Mouse (Mus musculus): ENCODE results near the gene 2310061I04Rik. TPM values are rescaled to one million over a fixed set of nuclear protein-coding genes. Genes with fewer than 3 reads are reported as not detected.
"Not testable (repeated sequence)": the region's sequence is repeated elsewhere in the genome, so short reads cannot be mapped to it uniquely, and the experiment has no call there.

2310061I04Rik gene
- 24.0 and 24.3 TPM in 2 replicates for polyA plus RNA-seq (2016; fragmentation: Nextera tagmentation; extraction: Ambion mirVana)

GRCm38 (mm10) chr17:35896781-35897643 lies at the start of gene 2310061I04Rik:
TSS of gene 2310061I04Rik (minus strand) at chr17:35897431.
- Histone ChIP-seq H3K4me1 (peaks cover 16% of the 10 kb centered on the region; the same call in 1 of the 2 replicates), H3K36me3 (peaks cover 58% of the 10 kb centered on the region), H3K27me3 (no peaks in the 10 kb centered on the region), H3K4me3 (peak within 1 kb of the TSS; percentile 78), H3K27ac (peak within 1 kb of the TSS; percentile 88), H3K4me2 (replicated peaks) (peak within 1 kb of the TSS; percentile 95), H3K9me3 (no peaks in the 10 kb centered on the region), H3K9ac (peak within 1 kb of the TSS; percentile 80)
- ATAC-seq (ENCODE audit: insufficient number of reproducible peaks, insufficient read depth, low FRiP score, low TSS enrichment): peak; percentile 91
- 1% methylated on average over 75 of the region's 86 CpGs for WGBS

GRCm38 (mm10) chr17:35939941-35940340 lies 42.7 kb upstream of the 2310061I04Rik start:
- no peak overlapping the region for H3K4me3 ChIP-seq
- H3K36me3 ChIP-seq: no peaks in the 10 kb centered on the region
- no peak overlapping the region for H3K9ac ChIP-seq
- no peak for ATAC-seq (ENCODE audit: insufficient number of reproducible peaks, insufficient read depth, low FRiP score, low TSS enrichment)
- no peak overlapping the region for H3K27ac ChIP-seq
- WGBS: 56% methylated on average over 1 of the region's 1 CpGs
- H3K4me1 ChIP-seq: no peaks in the 10 kb centered on the region
- H3K4me2 ChIP-seq (replicated peaks): no peak overlapping the region
- no peaks in the 10 kb centered on the region for H3K27me3 ChIP-seq
- H3K9me3 ChIP-seq: no peaks in the 10 kb centered on the region

- H3K4me3 ChIP-seq: no peak overlapping the region
- no peak overlapping the region for H3K27ac ChIP-seq
- H3K27me3 ChIP-seq: no peaks in the 10 kb centered on the region
- H3K4me2 ChIP-seq (replicated peaks): no peak overlapping the region
- ATAC-seq (ENCODE audit: insufficient number of reproducible peaks, insufficient read depth, low FRiP score, low TSS enrichment): no peak; the same call in 1 of the 2 replicates
- no peaks in the 10 kb centered on the region for H3K9me3 ChIP-seq
- H3K4me1 ChIP-seq: no peaks in the 10 kb centered on the region
- WGBS: 65% methylated on average over 2 of the region's 2 CpGs
- no peak overlapping the region for H3K9ac ChIP-seq
- no peaks in the 10 kb centered on the region for H3K36me3 ChIP-seq
Observed at GRCm38 (mm10) chr17:35939108-35939507, 41.9 kb upstream of the 2310061I04Rik start.

GRCm38 (mm10) chr17:35937700-35938348 lies 40.6 kb upstream of the 2310061I04Rik start:
- Histone ChIP-seq H3K4me2 (replicated peaks) (no peak overlapping the region), H3K9ac (no peak overlapping the region), H3K36me3 (0 out of 2 replicates have a peak, but pooled peaks cover under 1% of the 10 kb centered on the region), H3K4me1 (no peaks in the 10 kb centered on the region), H3K27ac (no peak overlapping the region), H3K27me3 (no peaks in the 10 kb centered on the region), H3K9me3 (no peaks in the 10 kb centered on the region), H3K4me3 (no peak overlapping the region)
- ATAC-seq (ENCODE audit: insufficient number of reproducible peaks, insufficient read depth, low FRiP score, low TSS enrichment): no peak
- WGBS: 33% methylated on average over 2 of the region's 2 CpGs

- H3K9ac ChIP-seq; H3K4me1 ChIP-seq; H3K27me3 ChIP-seq; H3K9me3 ChIP-seq; H3K4me2 ChIP-seq (replicated peaks); H3K27ac ChIP-seq; ATAC-seq (ENCODE audit: insufficient number of reproducible peaks, insufficient read depth, low FRiP score, low TSS enrichment); H3K4me3 ChIP-seq: not testable (repeated sequence)
- WGBS: 85% methylated on average over 14 of the region's 14 CpGs
- peaks cover 11% of the 10 kb centered on the region for H3K36me3 ChIP-seq
Observed at GRCm38 (mm10) chr17:35935763-35936162, 38.5 kb upstream of the 2310061I04Rik start.

DNA sequence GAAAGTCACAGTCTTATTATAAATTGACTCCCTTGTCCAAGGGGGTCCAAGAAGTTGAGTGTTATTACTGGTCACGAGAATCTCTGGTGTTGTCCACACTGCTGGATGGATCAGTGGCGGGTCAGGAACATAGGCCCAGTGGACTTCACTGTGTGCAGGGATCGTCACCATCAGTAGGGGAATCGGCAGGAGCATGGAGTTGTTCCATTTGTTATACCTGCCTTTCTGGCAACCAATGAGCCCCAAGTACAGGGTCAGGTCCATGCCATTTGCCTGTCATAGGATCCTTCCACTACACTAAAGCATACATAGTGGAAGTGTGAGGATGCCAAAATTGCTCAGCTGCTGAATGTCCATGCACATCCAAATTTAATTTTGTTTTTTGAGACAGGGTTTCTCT lies 35.4 kb upstream of the 2310061I04Rik start:
- no peaks in the 10 kb centered on the region for H3K4me1 ChIP-seq
- H3K4me2 ChIP-seq (replicated peaks): no peak overlapping the region
- H3K4me3 ChIP-seq: no peak overlapping the region
- H3K36me3 ChIP-seq: peaks cover 43% of the 10 kb centered on the region
- H3K9me3 ChIP-seq: no peaks in the 10 kb centered on the region
- H3K9ac ChIP-seq: no peak overlapping the region
- WGBS: 87% methylated on average over 4 of the region's 4 CpGs
- no peaks in the 10 kb centered on the region for H3K27me3 ChIP-seq
- H3K27ac ChIP-seq: no peak overlapping the region
- no peak for ATAC-seq (ENCODE audit: insufficient number of reproducible peaks, insufficient read depth, low FRiP score, low TSS enrichment)

- Histone ChIP-seq H3K4me3 (no peak overlapping the region), H3K9me3 (no peaks in the 10 kb centered on the region), H3K27ac (no peak overlapping the region), H3K36me3 (peaks cover 60% of the 10 kb centered on the region), H3K4me1 (no peaks in the 10 kb centered on the region), H3K27me3 (no peaks in the 10 kb centered on the region), H3K9ac (no peak overlapping the region), H3K4me2 (replicated peaks) (no peak overlapping the region)
- ATAC-seq (ENCODE audit: insufficient number of reproducible peaks, insufficient read depth, low FRiP score, low TSS enrichment): peak; percentile 24; the same call in 1 of the 2 replicates
- WGBS: 94% methylated on average over 12 of the region's 12 CpGs
Observed at GRCm38 (mm10) chr17:35930627-35931026, 33.4 kb upstream of the 2310061I04Rik start.

DNA sequence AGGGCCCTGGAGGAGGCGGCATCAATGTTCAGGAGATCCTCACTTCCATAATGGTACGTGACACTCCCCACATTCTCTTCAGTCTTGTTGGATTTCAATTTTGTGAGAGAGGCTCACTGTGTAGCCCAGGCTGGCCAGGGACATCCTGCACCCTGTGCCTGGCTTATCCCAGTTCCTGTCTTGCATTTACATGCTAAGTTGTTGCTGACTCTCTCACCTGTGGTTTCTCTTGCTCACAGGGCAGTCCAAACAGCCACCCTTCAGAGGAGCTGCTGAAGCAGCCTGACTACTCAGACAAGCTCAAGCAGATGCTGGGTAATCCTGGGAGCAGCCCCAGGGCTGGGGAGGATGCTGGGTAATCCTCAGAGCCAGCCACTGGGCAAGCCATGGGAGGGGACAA lies 32.3 kb upstream of the 2310061I04Rik start:
- no peaks in the 10 kb centered on the region for H3K9me3 ChIP-seq
- no peaks in the 10 kb centered on the region for H3K4me1 ChIP-seq
- no peak overlapping the region for H3K27ac ChIP-seq
- no peak for ATAC-seq (ENCODE audit: insufficient number of reproducible peaks, insufficient read depth, low FRiP score, low TSS enrichment)
- H3K27me3 ChIP-seq: no peaks in the 10 kb centered on the region
- no peak overlapping the region for H3K4me2 ChIP-seq (replicated peaks)
- H3K36me3 ChIP-seq: peaks cover 71% of the 10 kb centered on the region
- no peak overlapping the region for H3K4me3 ChIP-seq
- WGBS: 96% methylated on average over 2 of the region's 2 CpGs
- no peak overlapping the region for H3K9ac ChIP-seq

DNA sequence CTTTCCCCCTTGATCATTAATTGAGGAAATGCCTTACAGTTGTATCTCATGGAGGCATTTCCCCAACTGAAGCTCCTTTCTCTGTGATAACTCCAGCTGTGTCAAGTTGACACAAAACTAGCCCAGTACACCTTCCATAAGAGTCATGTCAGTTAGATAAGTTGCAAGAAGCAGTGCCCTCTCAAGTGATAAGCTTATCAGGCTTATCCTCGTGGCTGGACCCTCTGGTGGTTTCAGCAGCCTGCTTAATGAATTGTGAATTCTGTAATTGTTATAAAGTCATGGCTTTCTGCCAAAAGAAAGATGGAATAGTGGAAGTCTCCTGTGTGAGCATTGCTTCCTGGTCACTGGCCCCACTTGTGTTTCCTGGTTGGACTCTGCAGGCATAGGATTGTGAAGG lies 30.2 kb upstream of the 2310061I04Rik start:
- H3K4me1 ChIP-seq: no peaks in the 10 kb centered on the region
- no peak overlapping the region for H3K4me2 ChIP-seq (replicated peaks)
- H3K9me3 ChIP-seq: no peaks in the 10 kb centered on the region
- H3K9ac ChIP-seq: no peak overlapping the region
- WGBS: 83% methylated on average over 1 of the region's 1 CpGs
- peaks cover 86% of the 10 kb centered on the region for H3K36me3 ChIP-seq
- H3K4me3 ChIP-seq: no peak overlapping the region
- H3K27ac ChIP-seq: no peak overlapping the region
- ATAC-seq (ENCODE audit: insufficient number of reproducible peaks, insufficient read depth, low FRiP score, low TSS enrichment): no peak
- no peaks in the 10 kb centered on the region for H3K27me3 ChIP-seq

DNA sequence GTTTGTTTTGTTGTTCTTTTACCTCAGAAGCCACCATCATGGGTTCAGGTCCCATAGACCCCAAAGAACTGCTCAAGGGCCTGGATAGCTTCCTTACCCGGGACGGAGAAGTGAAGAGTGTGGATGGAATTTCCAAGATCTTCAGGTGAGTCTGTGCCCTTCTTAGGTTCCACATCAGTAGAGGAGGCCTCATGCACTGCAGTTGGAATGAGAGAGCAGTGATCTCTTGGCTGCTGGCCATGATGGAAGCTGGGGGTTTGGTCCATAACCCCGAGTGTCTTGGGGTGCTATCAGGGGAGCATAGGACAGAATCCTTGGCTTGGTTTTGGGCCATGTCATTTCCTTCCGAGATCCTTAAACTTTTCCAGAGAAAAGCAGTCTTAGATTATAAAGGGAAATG lies 26.1 kb upstream of the 2310061I04Rik start:
- H3K27me3 ChIP-seq: no peaks in the 10 kb centered on the region
- no peaks in the 10 kb centered on the region for H3K9me3 ChIP-seq
- H3K4me2 ChIP-seq (replicated peaks): no peak overlapping the region
- ATAC-seq (ENCODE audit: insufficient number of reproducible peaks, insufficient read depth, low FRiP score, low TSS enrichment): no peak
- 89% methylated on average over 4 of the region's 4 CpGs for WGBS
- H3K4me3 ChIP-seq: no peak overlapping the region
- peaks cover 19% of the 10 kb centered on the region for H3K4me1 ChIP-seq
- no peak overlapping the region for H3K9ac ChIP-seq
- H3K36me3 ChIP-seq: peaks cover 54% of the 10 kb centered on the region
- no peak overlapping the region for H3K27ac ChIP-seq

DNA sequence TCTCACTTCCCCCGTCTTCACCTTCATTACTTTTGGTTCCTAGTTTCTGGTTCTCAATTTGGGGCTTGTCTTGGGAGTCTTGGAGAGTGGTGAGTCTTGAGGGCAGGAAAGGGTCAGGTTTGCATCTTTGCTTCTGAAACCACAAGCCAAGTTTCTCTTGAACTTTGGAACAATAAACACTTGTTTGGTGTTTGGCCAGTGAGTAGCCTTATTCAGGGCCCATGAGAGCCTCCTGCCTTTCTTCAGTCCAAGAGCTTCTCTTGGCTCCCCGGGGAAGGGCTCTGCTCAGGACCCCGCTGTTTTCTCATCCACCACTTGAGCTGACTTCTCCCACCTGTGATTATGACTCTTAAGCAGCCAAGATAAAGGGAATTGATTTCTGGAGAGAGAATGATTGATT lies 25.3 kb upstream of the 2310061I04Rik start:
- 82% methylated on average over 3 of the region's 3 CpGs for WGBS
- peaks cover 19% of the 10 kb centered on the region for H3K4me1 ChIP-seq
- H3K9ac ChIP-seq: no peak overlapping the region
- H3K27me3 ChIP-seq: no peaks in the 10 kb centered on the region
- H3K4me3 ChIP-seq: no peak overlapping the region
- peaks cover 47% of the 10 kb centered on the region for H3K36me3 ChIP-seq
- H3K4me2 ChIP-seq (replicated peaks): no peak overlapping the region
- no peak overlapping the region for H3K27ac ChIP-seq
- no peaks in the 10 kb centered on the region for H3K9me3 ChIP-seq
- no peak for ATAC-seq (ENCODE audit: insufficient number of reproducible peaks, insufficient read depth, low FRiP score, low TSS enrichment)

DNA sequence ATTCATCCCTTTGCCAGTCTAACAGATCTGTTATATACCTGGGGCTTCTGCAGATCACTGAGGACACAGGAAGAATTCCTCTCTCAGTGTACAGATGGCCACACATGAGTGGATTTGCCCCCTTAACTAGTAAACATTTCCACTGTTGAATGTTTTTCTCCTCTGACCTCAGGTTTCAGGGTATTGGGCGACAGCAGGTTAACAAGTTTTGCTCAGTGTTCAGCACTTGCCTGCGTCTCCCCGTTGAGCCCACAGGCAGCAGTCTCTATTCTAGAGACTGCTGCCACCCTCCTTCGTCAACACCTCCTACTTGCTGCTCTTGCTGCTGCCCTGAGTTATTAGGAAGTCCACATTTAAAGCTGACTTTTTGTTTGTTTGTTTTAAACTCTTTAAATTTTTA lies 24.5 kb upstream of the 2310061I04Rik start:
- ATAC-seq (ENCODE audit: insufficient number of reproducible peaks, insufficient read depth, low FRiP score, low TSS enrichment): no peak
- Histone ChIP-seq H3K27me3 (no peaks in the 10 kb centered on the region), H3K4me3 (no peak overlapping the region), H3K4me1 (peaks cover 19% of the 10 kb centered on the region), H3K9ac (no peak overlapping the region), H3K9me3 (no peaks in the 10 kb centered on the region), H3K27ac (no peak overlapping the region), H3K4me2 (replicated peaks) (no peak overlapping the region), H3K36me3 (peaks cover 41% of the 10 kb centered on the region)
- WGBS: 88% methylated on average over 4 of the region's 4 CpGs

All from embryonic facial prominence, embryonic 12.5 days (tissue).